Mouse (Mus musculus): ENCODE data around the gene Tuba3a. TPM values are rescaled to one million over a fixed set of nuclear protein-coding genes. Genes with fewer than 3 reads are reported as not detected.

The Tuba3a gene
- polyA plus RNA-seq, 1 experiment from 2014 or later: not detected

- peaks cover 46% of the 10 kb centered on the region for H3K27me3 ChIP-seq
Observed at GRCm38 (mm10) chr6:125318981-125319918, 33.4 kb upstream of the Tuba3a start.

GRCm38 (mm10) chr6:125317077-125317476 lies 31.2 kb upstream of the Tuba3a start:
- H3K36me3 ChIP-seq (ENCODE audit: poor library complexity, severe bottlenecking): no peaks in the 10 kb centered on the region
- H3K4me2 ChIP-seq: no peak overlapping the region
- H3K27me3 ChIP-seq: peaks cover 51% of the 10 kb centered on the region
- H3K9me3 ChIP-seq (replicated peaks): no peaks in the 10 kb centered on the region
- H3K27ac ChIP-seq: no peak overlapping the region
- H3K4me3 ChIP-seq: no peak overlapping the region
- no peak overlapping the region for H3K9ac ChIP-seq
- peaks cover 26% of the 10 kb centered on the region for H3K4me1 ChIP-seq
- ATAC-seq: no peak
- WGBS: 63% methylated on average over 7 of the region's 7 CpGs

More at GRCm38 (mm10) chr6:125318981-125319918, 33.4 kb upstream of the Tuba3a start:
- Histone ChIP-seq H3K9ac (no peak overlapping the region), H3K4me2 (no peak overlapping the region), H3K4me3 (no peak overlapping the region), H3K4me1 (peaks cover 8% of the 10 kb centered on the region; the same call in 1 of the 2 replicates), H3K36me3 (ENCODE audit: poor library complexity, severe bottlenecking) (no peaks in the 10 kb centered on the region), H3K27ac (no peak overlapping the region), H3K9me3 (replicated peaks) (no peaks in the 10 kb centered on the region)
- no peak for ATAC-seq
- WGBS: 72% methylated on average over 15 of the region's 15 CpGs

- H3K27me3 ChIP-seq: peaks cover 28% of the 10 kb centered on the region
- ATAC-seq: no peak
- no peaks in the 10 kb centered on the region for H3K36me3 ChIP-seq (ENCODE audit: poor library complexity, severe bottlenecking)
- H3K27ac ChIP-seq: no peak overlapping the region
- peaks cover 20% of the 10 kb centered on the region for H3K4me1 ChIP-seq
- 81% methylated on average over 6 of the region's 6 CpGs for WGBS
- H3K4me3 ChIP-seq: no peak overlapping the region
- no peaks in the 10 kb centered on the region for H3K9me3 ChIP-seq (replicated peaks)
- no peak overlapping the region for H3K4me2 ChIP-seq
- no peak overlapping the region for H3K9ac ChIP-seq
Observed at GRCm38 (mm10) chr6:125314746-125315145, 28.9 kb upstream of the Tuba3a start.

- Histone ChIP-seq H3K4me2 (peak overlapping the region; percentile 63), H3K36me3 (ENCODE audit: poor library complexity, severe bottlenecking) (no peaks in the 10 kb centered on the region), H3K4me1 (peaks cover 23% of the 10 kb centered on the region), H3K27ac (no peak overlapping the region), H3K4me3 (peak overlapping the region; percentile 37), H3K9ac (peak overlapping the region; percentile 66), H3K9me3 (replicated peaks) (no peaks in the 10 kb centered on the region), H3K27me3 (peaks cover 23% of the 10 kb centered on the region)
- ATAC-seq: peak; percentile 43; the same call in 1 of the 2 replicates
- 67% methylated on average over 7 of the region's 7 CpGs for WGBS
Observed at GRCm38 (mm10) chr6:125314231-125314563, 28.4 kb upstream of the Tuba3a start.

- no peaks in the 10 kb centered on the region for H3K9me3 ChIP-seq (replicated peaks)
- peak within 1 kb of the TSS; percentile 63 for H3K4me2 ChIP-seq
- peaks cover 28% of the 10 kb centered on the region for H3K4me1 ChIP-seq
- peak within 1 kb of the TSS; percentile 66 for H3K9ac ChIP-seq
- H3K27me3 ChIP-seq: peaks cover 18% of the 10 kb centered on the region
- no peaks in the 10 kb centered on the region for H3K36me3 ChIP-seq (ENCODE audit: poor library complexity, severe bottlenecking)
- H3K27ac ChIP-seq: no peak within 1 kb of the TSS
- peak within 1 kb of the TSS; percentile 37 for H3K4me3 ChIP-seq
- WGBS: 4% methylated on average over 27 of the region's 46 CpGs
- peak; percentile 55; the same call in 1 of the 2 replicates for ATAC-seq
Observed at GRCm38 (mm10) chr6:125313546-125314230, 27.8 kb upstream of the Tuba3a start, which contains the start of gene Ltbr. Ltbr (minus strand) TSS chr6:125313885.

- WGBS: 73% methylated on average over 22 of the region's 22 CpGs
- Histone ChIP-seq H3K4me3 (peak overlapping the region; percentile 37), H3K9me3 (replicated peaks) (no peaks in the 10 kb centered on the region), H3K36me3 (ENCODE audit: poor library complexity, severe bottlenecking) (no peaks in the 10 kb centered on the region), H3K27ac (no peak overlapping the region), H3K4me2 (peak overlapping the region; percentile 63), H3K4me1 (peaks cover 29% of the 10 kb centered on the region), H3K9ac (peak overlapping the region; percentile 66), H3K27me3 (peaks cover 17% of the 10 kb centered on the region; the same call in 1 of the 2 replicates)
- no peak for ATAC-seq
Observed at GRCm38 (mm10) chr6:125312581-125313355, 26.9 kb upstream of the Tuba3a start.

- Histone ChIP-seq H3K27ac (no peak overlapping the region), H3K36me3 (ENCODE audit: poor library complexity, severe bottlenecking) (no peaks in the 10 kb centered on the region), H3K9me3 (replicated peaks) (no peaks in the 10 kb centered on the region), H3K4me2 (no peak overlapping the region), H3K27me3 (peaks cover 17% of the 10 kb centered on the region; the same call in 1 of the 2 replicates), H3K4me1 (peaks cover 29% of the 10 kb centered on the region), H3K9ac (no peak overlapping the region), H3K4me3 (no peak overlapping the region)
- no peak for ATAC-seq
- 91% methylated on average over 9 of the region's 9 CpGs for WGBS
Observed at GRCm38 (mm10) chr6:125312171-125312570, 26.3 kb upstream of the Tuba3a start.

GRCm38 (mm10) chr6:125309406-125309805 lies 23.6 kb upstream of the Tuba3a start:
- H3K9ac ChIP-seq: no peak overlapping the region
- H3K4me3 ChIP-seq: no peak overlapping the region
- H3K36me3 ChIP-seq (ENCODE audit: poor library complexity, severe bottlenecking): no peaks in the 10 kb centered on the region
- peaks cover 28% of the 10 kb centered on the region for H3K4me1 ChIP-seq
- WGBS: 40% methylated on average over 5 of the region's 5 CpGs
- no peak overlapping the region for H3K27ac ChIP-seq
- no peak for ATAC-seq
- H3K27me3 ChIP-seq: peaks cover 13% of the 10 kb centered on the region; the same call in 1 of the 2 replicates
- no peak overlapping the region for H3K4me2 ChIP-seq
- no peaks in the 10 kb centered on the region for H3K9me3 ChIP-seq (replicated peaks)

GRCm38 (mm10) chr6:125308921-125309320 lies 23.1 kb upstream of the Tuba3a start:
- no peak overlapping the region for H3K4me3 ChIP-seq
- ATAC-seq: peak; percentile 36; the same call in 1 of the 2 replicates
- no peak overlapping the region for H3K9ac ChIP-seq
- H3K27me3 ChIP-seq: 0 out of 2 replicates have a peak, but pooled peaks cover 8% of the 10 kb centered on the region
- 11% methylated on average over 13 of the region's 13 CpGs for WGBS
- peak overlapping the region; percentile 22 for H3K4me2 ChIP-seq
- no peaks in the 10 kb centered on the region for H3K9me3 ChIP-seq (replicated peaks)
- no peak overlapping the region for H3K27ac ChIP-seq
- no peaks in the 10 kb centered on the region for H3K36me3 ChIP-seq (ENCODE audit: poor library complexity, severe bottlenecking)
- H3K4me1 ChIP-seq: peaks cover 24% of the 10 kb centered on the region

GRCm38 (mm10) chr6:125307091-125307490 lies 21.2 kb upstream of the Tuba3a start:
- Histone ChIP-seq H3K36me3 (ENCODE audit: poor library complexity, severe bottlenecking) (no peaks in the 10 kb centered on the region), H3K27me3 (no peaks in the 10 kb centered on the region), H3K4me1 (peaks cover 9% of the 10 kb centered on the region; the same call in 1 of the 2 replicates), H3K9ac (no peak overlapping the region), H3K4me2 (no peak overlapping the region), H3K9me3 (replicated peaks) (no peaks in the 10 kb centered on the region), H3K4me3 (no peak overlapping the region), H3K27ac (no peak overlapping the region)
- ATAC-seq: no peak
- 91% methylated on average over 5 of the region's 5 CpGs for WGBS

- Histone ChIP-seq H3K4me2 (no peak overlapping the region), H3K27me3 (no peaks in the 10 kb centered on the region), H3K4me3 (no peak overlapping the region), H3K9me3 (replicated peaks) (no peaks in the 10 kb centered on the region), H3K4me1 (peaks cover 9% of the 10 kb centered on the region; the same call in 1 of the 2 replicates), H3K27ac (no peak overlapping the region), H3K9ac (no peak overlapping the region), H3K36me3 (ENCODE audit: poor library complexity, severe bottlenecking) (no peaks in the 10 kb centered on the region)
- WGBS: 89% methylated on average over 6 of the region's 6 CpGs
- ATAC-seq: no peak
Observed at GRCm38 (mm10) chr6:125305465-125305864, 19.6 kb upstream of the Tuba3a start.

All from forebrain, embryonic 13.5 days (tissue).